Mouse (Mus musculus) heart, embryonic 12.5 days (tissue): Measurements from ENCODE around the gene Elmo2. TPM values are rescaled to one million over a fixed set of nuclear protein-coding genes. Genes with fewer than 3 reads are reported as not detected.

Source experiments
- ATAC-seq: fragments of 200-750 bp; cut with Nextera tagmentation; 2 replicates; pipeline ENCODE4 v1.8.0; 2017; ENCODE audit warnings: moderate TSS enrichment, moderate library complexity; ENCODE audit not compliant: insufficient number of reproducible peaks, low FRiP score
- H3K27ac ChIP-seq: fragments of 300-500 bp; sonication (generic); 2 replicates; pipeline ENCODE4 v1.5.1; 2016; ENCODE audit warnings: mild to moderate bottlenecking, moderate library complexity; ENCODE audit not compliant: poor library complexity, severe bottlenecking
- H3K27me3 ChIP-seq: fragments of 300-500 bp; sonication (generic); replicated peaks from 2 replicates; pipeline ENCODE4 v1.6.1; 2016; ENCODE audit warnings: mild to moderate bottlenecking, moderate library complexity
- H3K36me3 ChIP-seq: fragments of 300-500 bp; sonication (generic); 2 replicates; pipeline ENCODE4 v1.6.1; 2016; ENCODE audit warnings: mild to moderate bottlenecking, moderate library complexity
- H3K4me1 ChIP-seq: fragments of 300-500 bp; sonication (generic); replicated peaks from 2 replicates; pipeline ENCODE4 v1.6.1; 2016; ENCODE audit warnings: mild to moderate bottlenecking
- H3K4me2 ChIP-seq: fragments of 300-500 bp; sonication (generic); 2 replicates; pipeline ENCODE4 v1.6.1; 2016; ENCODE audit warnings: mild to moderate bottlenecking, moderate library complexity
- H3K4me3 ChIP-seq: fragments of 300-500 bp; sonication (generic); 2 replicates; pipeline ENCODE4 v1.5.1; 2016; ENCODE audit warnings: mild to moderate bottlenecking
- H3K9ac ChIP-seq: fragments of 300-500 bp; sonication (generic); 2 replicates; pipeline ENCODE4 v1.6.1; 2016; ENCODE audit warnings: mild to moderate bottlenecking, moderate library complexity
- H3K9me3 ChIP-seq: fragments of 300-500 bp; sonication (generic); replicated peaks from 2 replicates; pipeline ENCODE4 v1.6.1; 2016; ENCODE audit warnings: mild to moderate bottlenecking, moderate library complexity
- WGBS: fragments of 180-500 bp; shearing (Covaris S2); methylation state at CpG from one replicate; pipeline ENCODE4 v1.1.7; 2016; 5-methylcytosine and 5-hydroxymethylcytosine counted together
- polyA plus RNA-seq: library from polyadenylated mRNA; unstranded; fragments of >200 nt; fragmentation: Nextera tagmentation; extraction: Ambion mirVana; gene quantifications from 2 replicates; pipeline ENCODE4 v1.2.1, GENCODE M21; 2016

The Elmo2 gene
- polyA plus RNA-seq: 47.1 TPM in 2 replicates

- WGBS: under 1% methylated on average over 55 of the region's 55 CpGs
These were observed at the start of gene Elmo2 for GRCm38 (mm10) chr2:165326304-165327190. Gene Elmo2 (minus strand): TSS chr2:165326479.

GRCm38 (mm10) chr2:165376001-165376400 is 49.7 kb upstream of the Elmo2 start:
- Histone ChIP-seq H3K4me2 (no peak overlapping the region), H3K4me3 (no peak overlapping the region), H3K9me3 (peaks cover 18% of the 10 kb centered on the region), H3K36me3 (peaks cover 60% of the 10 kb centered on the region), H3K9ac (no peak overlapping the region), H3K27me3 (no peaks in the 10 kb centered on the region), H3K4me1 (peaks cover 13% of the 10 kb centered on the region), H3K27ac (no peak overlapping the region)
- whole genome bisulfite sequencing: 42% methylated on average over 4 of the region's 4 CpGs
- ATAC-seq: no peak

More at GRCm38 (mm10) chr2:165326304-165327190, at the start of gene Elmo2:
- peak; percentile 97 for ATAC-seq
- no peaks in the 10 kb centered on the region for H3K27me3 ChIP-seq
- H3K36me3 ChIP-seq: no peaks in the 10 kb centered on the region
- H3K9ac ChIP-seq: peak within 1 kb of the TSS; percentile 97
- H3K4me3 ChIP-seq: peak within 1 kb of the TSS; percentile 98
- H3K4me2 ChIP-seq: peak within 1 kb of the TSS; percentile 94
- H3K9me3 ChIP-seq: no peaks in the 10 kb centered on the region
- H3K4me1 ChIP-seq: peaks cover 38% of the 10 kb centered on the region
- H3K27ac ChIP-seq: peak within 1 kb of the TSS; percentile 55

DNA sequence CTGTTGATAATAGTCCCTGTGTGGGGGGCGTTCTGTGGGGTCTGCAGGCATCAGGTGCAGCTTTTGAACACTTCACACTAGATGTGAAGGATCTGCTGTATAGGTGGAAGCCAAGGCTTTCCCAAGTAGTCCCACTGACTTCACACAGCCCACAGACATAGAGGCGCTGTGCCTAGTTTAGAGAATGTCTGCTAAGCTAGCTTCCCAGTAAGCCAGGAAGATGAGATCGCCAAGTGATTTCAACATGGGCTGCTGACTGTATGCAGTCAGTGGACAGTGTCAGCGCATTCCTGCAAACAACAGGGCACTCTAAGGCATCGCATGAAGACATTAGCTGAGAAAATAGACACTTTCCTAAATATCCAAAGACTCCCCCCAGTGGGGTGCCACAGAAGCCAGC is 49.2 kb upstream of the Elmo2 start:
- no peaks in the 10 kb centered on the region for H3K27me3 ChIP-seq
- H3K4me2 ChIP-seq: no peak overlapping the region
- no peak overlapping the region for H3K4me3 ChIP-seq
- no peak overlapping the region for H3K27ac ChIP-seq
- peaks cover 13% of the 10 kb centered on the region for H3K9me3 ChIP-seq
- peaks cover 55% of the 10 kb centered on the region for H3K36me3 ChIP-seq
- no peak overlapping the region for H3K9ac ChIP-seq
- no peak for ATAC-seq
- H3K4me1 ChIP-seq: peaks cover 13% of the 10 kb centered on the region
- WGBS: 74% methylated on average over 5 of the region's 5 CpGs

- Histone ChIP-seq H3K9me3 (peaks cover 7% of the 10 kb centered on the region; the same call in 1 of the 2 replicates), H3K4me1 (peaks cover 28% of the 10 kb centered on the region), H3K27me3 (peaks cover 28% of the 10 kb centered on the region), H3K9ac (no peak overlapping the region), H3K4me3 (no peak overlapping the region), H3K27ac (no peak overlapping the region), H3K36me3 (peaks cover 21% of the 10 kb centered on the region), H3K4me2 (no peak overlapping the region)
- ATAC-seq: no peak
- 18% methylated on average over 3 of the region's 3 CpGs for WGBS
These were observed 44.8 kb upstream of the Elmo2 start for GRCm38 (mm10) chr2:165371066-165371465.

DNA sequence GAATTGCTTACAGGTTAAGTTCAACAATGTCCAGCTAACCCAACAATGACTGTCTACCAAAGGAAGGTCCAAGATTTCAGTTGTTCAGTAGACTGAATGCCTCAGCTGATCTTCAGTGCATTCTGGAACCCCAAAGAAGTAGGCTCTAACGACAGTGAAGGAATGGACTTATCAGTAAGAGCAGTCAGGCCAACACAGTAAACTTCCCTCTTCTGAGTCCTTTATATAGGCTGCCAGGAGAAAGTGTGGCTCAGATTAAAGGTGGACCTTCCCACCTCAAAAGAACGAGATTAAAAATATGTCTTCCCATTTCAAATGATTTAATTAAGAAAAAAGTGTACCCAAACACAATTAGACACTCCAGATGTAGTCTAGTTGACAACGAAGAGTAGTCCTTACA is 44.1 kb upstream of the Elmo2 start:
- WGBS: 64% methylated on average over 3 of the region's 3 CpGs

GRCm38 (mm10) chr2:165368496-165368895 is 42.2 kb upstream of the Elmo2 start, which contains the start of gene Zfp663:
Gene Zfp663 (minus strand): TSS chr2:165368729.
- Histone ChIP-seq H3K27me3 (peaks cover 40% of the 10 kb centered on the region), H3K36me3 (no peaks in the 10 kb centered on the region), H3K27ac (no peak within 1 kb of the TSS), H3K9me3 (no peaks in the 10 kb centered on the region), H3K9ac (no peak within 1 kb of the TSS), H3K4me1 (peaks cover 24% of the 10 kb centered on the region), H3K4me3 (peak within 1 kb of the TSS; percentile 9), H3K4me2 (peak within 1 kb of the TSS; percentile 52)
- WGBS: 2% methylated on average over 27 of the region's 27 CpGs
- no peak for ATAC-seq

More for the DNA sequence above, 44.1 kb upstream of the Elmo2 start:
- no peak overlapping the region for H3K27ac ChIP-seq
- peaks cover 21% of the 10 kb centered on the region for H3K4me1 ChIP-seq
- no peak overlapping the region for H3K4me2 ChIP-seq
- no peak overlapping the region for H3K9ac ChIP-seq
- peaks cover 33% of the 10 kb centered on the region for H3K27me3 ChIP-seq
- peaks cover 7% of the 10 kb centered on the region; the same call in 1 of the 2 replicates for H3K9me3 ChIP-seq
- ATAC-seq: no peak
- H3K36me3 ChIP-seq: peaks cover 15% of the 10 kb centered on the region
- H3K4me3 ChIP-seq: no peak overlapping the region

GRCm38 (mm10) chr2:165367868-165368439 is 41.7 kb upstream of the Elmo2 start:
- 6% methylated on average over 12 of the region's 13 CpGs for WGBS
- no peak overlapping the region for H3K9ac ChIP-seq
- peak overlapping the region; percentile 52 for H3K4me2 ChIP-seq
- no peaks in the 10 kb centered on the region for H3K36me3 ChIP-seq
- H3K27me3 ChIP-seq: peaks cover 45% of the 10 kb centered on the region
- no peak overlapping the region for H3K27ac ChIP-seq
- no peak for ATAC-seq
- peaks cover 24% of the 10 kb centered on the region for H3K4me1 ChIP-seq
- H3K4me3 ChIP-seq: peak overlapping the region; percentile 9
- H3K9me3 ChIP-seq: no peaks in the 10 kb centered on the region

DNA sequence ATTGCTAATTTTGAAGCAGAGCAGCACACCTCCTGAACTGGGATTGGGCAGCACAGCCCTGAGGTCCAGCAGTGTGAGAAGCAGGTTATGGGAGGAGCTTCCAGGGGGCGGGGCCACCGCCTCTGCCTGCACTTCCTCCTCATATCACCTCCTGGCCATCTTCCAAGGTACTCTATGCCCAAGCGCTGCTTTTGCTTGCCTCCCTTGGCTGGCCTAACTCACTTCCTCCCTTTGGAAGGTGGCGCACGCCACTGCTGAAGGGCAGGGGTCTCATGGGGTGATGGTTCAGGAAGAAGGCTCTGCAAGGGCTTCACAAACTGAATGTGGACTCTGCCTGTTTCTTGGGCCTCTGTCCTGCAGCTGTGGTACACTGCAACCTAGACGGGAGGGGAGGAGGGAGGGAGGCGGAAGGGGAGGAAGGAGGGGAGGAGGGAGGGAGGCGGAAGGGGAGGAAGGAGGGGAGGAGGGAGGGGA is 40.8 kb upstream of the Elmo2 start:
- H3K36me3 ChIP-seq: no peaks in the 10 kb centered on the region
- H3K9ac ChIP-seq: no peak overlapping the region
- peaks cover 53% of the 10 kb centered on the region for H3K27me3 ChIP-seq
- no peak overlapping the region for H3K4me3 ChIP-seq
- H3K9me3 ChIP-seq: no peaks in the 10 kb centered on the region
- H3K4me2 ChIP-seq: peak overlapping the region; percentile 27
- H3K4me1 ChIP-seq: peaks cover 24% of the 10 kb centered on the region
- H3K27ac ChIP-seq: no peak overlapping the region
- WGBS: 4% methylated on average over 5 of the region's 8 CpGs
- peak; percentile 59; the same call in 1 of the 2 replicates for ATAC-seq

DNA sequence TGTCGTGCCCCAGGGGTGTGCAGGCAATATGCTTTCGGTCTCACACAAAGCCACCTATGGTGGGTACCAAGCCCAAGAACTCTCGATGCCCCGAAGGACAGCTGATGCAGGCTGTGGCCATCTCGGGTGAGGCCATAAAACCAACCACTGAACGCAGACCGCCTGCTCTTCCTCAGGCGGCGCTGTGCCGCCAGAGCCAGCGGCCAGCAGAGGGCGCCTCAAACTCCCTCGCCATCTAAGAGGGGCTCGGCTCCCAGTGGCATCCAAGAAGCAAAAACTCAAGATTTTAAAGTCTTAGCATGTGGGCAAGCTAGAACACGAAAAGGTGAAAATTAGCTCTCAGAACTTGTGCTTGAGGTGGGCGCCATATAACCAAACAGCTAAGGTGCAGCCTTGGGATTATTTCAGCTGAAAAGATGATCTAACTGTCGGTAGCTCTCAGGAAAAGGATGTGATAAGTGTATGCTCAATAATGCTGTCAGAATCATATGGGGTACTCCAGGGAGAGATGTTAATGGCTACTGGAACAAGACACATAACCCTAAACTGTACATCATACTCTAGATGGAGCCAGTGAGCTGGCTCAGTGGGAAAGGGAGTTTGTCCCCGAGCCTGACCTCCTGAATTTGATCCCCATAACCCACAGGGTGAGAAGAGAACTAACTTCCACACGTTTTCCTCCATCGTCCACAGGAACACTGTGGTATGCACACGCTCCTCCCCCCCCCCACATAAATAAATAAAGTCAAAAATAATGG is 38.2 kb upstream of the Elmo2 start:
- Histone ChIP-seq H3K4me1 (peaks cover 24% of the 10 kb centered on the region), H3K9ac (no peak overlapping the region), H3K27ac (no peak overlapping the region), H3K27me3 (peaks cover 60% of the 10 kb centered on the region), H3K4me2 (peak overlapping the region; percentile 50), H3K9me3 (no peaks in the 10 kb centered on the region), H3K4me3 (0 out of 2 replicates have a peak overlapping the region, but pooled peaks have one; percentile 4), H3K36me3 (no peaks in the 10 kb centered on the region)
- WGBS: 11% methylated on average over 21 of the region's 21 CpGs
- ATAC-seq: 0 out of 2 replicates have a peak, but pooled peaks have one; percentile 16

GRCm38 (mm10) chr2:165363282-165363681 is 37.0 kb upstream of the Elmo2 start:
- Histone ChIP-seq H3K27ac (no peak overlapping the region), H3K9ac (no peak overlapping the region), H3K36me3 (no peaks in the 10 kb centered on the region), H3K27me3 (peaks cover 53% of the 10 kb centered on the region), H3K4me2 (no peak overlapping the region), H3K9me3 (no peaks in the 10 kb centered on the region), H3K4me1 (peaks cover 20% of the 10 kb centered on the region), H3K4me3 (no peak overlapping the region)
- ATAC-seq: no peak
- 82% methylated on average over 6 of the region's 6 CpGs for WGBS
